Comparison of ENCODE assay signal across 8 mouse cellular contexts in the genomic region with DNA sequence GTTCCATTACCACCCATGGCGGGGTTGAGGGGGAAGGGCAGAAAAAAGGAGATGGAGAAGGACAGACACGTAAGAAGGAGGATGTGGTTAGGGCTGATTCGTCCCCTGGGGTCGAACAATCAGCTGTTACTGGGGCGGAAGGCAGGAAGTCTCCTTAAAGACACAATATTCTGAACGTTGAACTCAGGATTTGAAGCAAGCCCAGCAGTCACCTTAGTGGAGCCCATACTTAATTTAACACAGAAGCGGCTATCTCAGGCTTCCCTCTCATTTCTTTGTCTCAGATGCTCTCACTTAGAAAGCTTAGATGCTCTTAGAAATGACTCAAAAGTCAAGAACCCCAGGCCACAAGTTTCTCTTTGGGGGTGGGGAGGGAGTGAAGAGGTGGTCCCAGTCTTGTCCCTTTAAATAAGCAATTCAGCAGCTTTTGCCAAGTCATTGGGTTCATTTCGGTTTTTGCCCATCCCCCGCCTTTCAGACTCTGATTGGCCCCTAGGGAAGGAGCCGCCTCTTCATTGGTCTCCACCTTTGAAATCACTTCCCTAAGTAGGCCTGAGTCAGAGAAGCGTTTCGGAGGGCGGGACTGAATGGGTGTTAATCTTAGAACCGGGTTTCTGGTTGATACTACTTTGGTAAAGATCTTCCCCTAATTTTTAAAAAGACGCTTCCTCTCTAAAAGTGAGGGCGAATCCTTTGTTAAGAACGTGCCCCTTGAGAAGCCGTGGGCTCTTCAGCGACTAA. TPM values are rescaled to one million over a fixed set of nuclear protein-coding genes. Genes with fewer than 3 reads are reported as not detected.
DNase-seq lines count a peak whose midpoint lies in the region; ATAC-seq and TF ChIP-seq lines count a peak whose summit lies in the region.

No protein-coding gene starts in this region.

- no peak for TF ChIP-seq CTCF in C2C12 (IDR thresholded peaks at IDR 0.05; ENCODE audit: control insufficient read depth, insufficient read depth, insufficient read length)
- TF ChIP-seq CTCF in embryonic fibroblast, embryonic 13.5 days (IDR thresholded peaks at IDR 0.05; ENCODE audit: borderline replicate concordance, insufficient read depth, low read length), result no peak
- TF ChIP-seq CTCF in midbrain, postnatal 0 days (IDR thresholded peaks at IDR 0.05), result no peak

- H3K79me3 ChIP-seq in C2C12 (ENCODE audit: low read depth), result peaks cover 25% of the 10 kb centered on the region

- peaks cover 22% of the 10 kb centered on the region for H3K4me1 ChIP-seq in embryonic fibroblast, embryonic 13.5 days (ENCODE audit: control insufficient read depth, insufficient read depth, low read length)
- peaks cover 18% of the 10 kb centered on the region for H3K4me1 ChIP-seq in heart, embryonic 11.5 days (ENCODE audit: control insufficient read depth, insufficient read depth, low read length)
- H3K4me1 ChIP-seq in kidney, embryonic 15.5 days, result peaks cover 38% of the 10 kb centered on the region
- H3K4me1 ChIP-seq in limb, embryonic 15.5 days, result peaks cover 39% of the 10 kb centered on the region
- peaks cover 12% of the 10 kb centered on the region; the same call in 1 of the 2 replicates for H3K4me1 ChIP-seq in midbrain, postnatal 0 days (ENCODE audit: insufficient read depth, low read length)

- DNase-seq in brain, adult 2 months (ENCODE audit: low read depth, low spot score), result peak; percentile 98
- peak; percentile 95 for DNase-seq in midbrain, postnatal 0 days (ENCODE audit: low spot score)
- DNase-seq in spleen, postnatal 10 days (ENCODE audit: low spot score in 2 of 2), result peak; percentile 77 to 91

- peak; percentile 65 for TF ChIP-seq POLR2A in embryonic fibroblast, embryonic 13.5 days (IDR thresholded peaks at IDR 0.05; ENCODE audit: low read depth, low read length)

- peaks cover 37% of the 10 kb centered on the region for H3K79me2 ChIP-seq in C2C12 (ENCODE audit: control insufficient read depth, insufficient read depth)

- H3ac ChIP-seq in C2C12 (ENCODE audit: control insufficient read depth, insufficient read length, low read depth), result peak overlapping the region; percentile 82

- H3K9me3 ChIP-seq in heart, embryonic 11.5 days (replicated peaks; ENCODE audit: control insufficient read depth, low read length), result no peaks in the 10 kb centered on the region
- H3K9me3 ChIP-seq in kidney, embryonic 15.5 days (replicated peaks), result no peaks in the 10 kb centered on the region
- H3K9me3 ChIP-seq in limb, embryonic 15.5 days, result no peaks in the 10 kb centered on the region
- no peaks in the 10 kb centered on the region for H3K9me3 ChIP-seq in midbrain, postnatal 0 days (ENCODE audit: low read length)

- peaks cover 21% of the 10 kb centered on the region for H3K36me3 ChIP-seq in C2C12 (ENCODE audit: control insufficient read depth, insufficient read depth)
- 0 out of 2 replicates have a peak, but pooled peaks cover under 1% of the 10 kb centered on the region for H3K36me3 ChIP-seq in heart, embryonic 11.5 days (ENCODE audit: control insufficient read depth, insufficient read depth, low read length)
- H3K36me3 ChIP-seq in kidney, embryonic 15.5 days, result peaks cover 10% of the 10 kb centered on the region
- peaks cover 9% of the 10 kb centered on the region for H3K36me3 ChIP-seq in limb, embryonic 15.5 days
- H3K36me3 ChIP-seq in midbrain, postnatal 0 days (ENCODE audit: insufficient read depth, low read length), result peaks cover 10% of the 10 kb centered on the region

- H3K4me2 ChIP-seq in heart, embryonic 11.5 days, result peak overlapping the region; percentile 81
- H3K4me2 ChIP-seq in kidney, embryonic 15.5 days, result peak overlapping the region; percentile 87
- peak overlapping the region; percentile 70 for H3K4me2 ChIP-seq in limb, embryonic 15.5 days
- peak overlapping the region; percentile 73 for H3K4me2 ChIP-seq in midbrain, postnatal 0 days (ENCODE audit: low read depth, low read length, poor library complexity, severe bottlenecking)

- peak overlapping the region; percentile 69 for H3K4me3 ChIP-seq in C2C12 (ENCODE audit: insufficient read depth, poor library complexity, severe bottlenecking)
- peak overlapping the region; percentile 57 for H3K4me3 ChIP-seq in embryonic fibroblast, embryonic 13.5 days (ENCODE audit: insufficient read depth, low read length)
- H3K4me3 ChIP-seq in heart, embryonic 11.5 days (ENCODE audit: low read depth, low read length), result peak overlapping the region; percentile 92
- peak overlapping the region; percentile 82 for H3K4me3 ChIP-seq in kidney, embryonic 15.5 days (replicated peaks)
- peak overlapping the region; percentile 81 for H3K4me3 ChIP-seq in limb, embryonic 15.5 days
- peak overlapping the region; percentile 86 for H3K4me3 ChIP-seq in midbrain, postnatal 0 days (ENCODE audit: low read depth, low read length)

- peak; percentile 40; the same call in 1 of the 2 replicates for ATAC-seq in heart, embryonic 11.5 days (replicated peaks; ENCODE audit: insufficient number of reproducible peaks, low FRiP score, low TSS enrichment)
- peak; percentile 61 for ATAC-seq in kidney, embryonic 15.5 days (replicated peaks; ENCODE audit: low FRiP score)
- ATAC-seq in limb, embryonic 15.5 days (ENCODE audit: insufficient number of reproducible peaks, low FRiP score, low TSS enrichment, low read depth), result no peak
- ATAC-seq in midbrain, postnatal 0 days (ENCODE audit: low FRiP score), result no peak

- WGBS in heart, embryonic 11.5 days (ENCODE audit: insufficient replicate concordance), result 3% methylated on average over 19 of the region's 19 CpGs
- 3% methylated on average over 19 of the region's 19 CpGs for WGBS in kidney, embryonic 15.5 days
- 3% methylated on average over 19 of the region's 19 CpGs for WGBS in limb, embryonic 15.5 days
- WGBS in midbrain, postnatal 0 days, result 3% methylated on average over 19 of the region's 19 CpGs

- H3K9ac ChIP-seq in heart, embryonic 11.5 days (ENCODE audit: low read depth, low read length), result peak overlapping the region; percentile 70
- H3K9ac ChIP-seq in kidney, embryonic 15.5 days, result peak overlapping the region; percentile 47
- H3K9ac ChIP-seq in limb, embryonic 15.5 days, result peak overlapping the region; percentile 40
- no peak overlapping the region; the same call in 1 of the 2 replicates for H3K9ac ChIP-seq in midbrain, postnatal 0 days (replicated peaks; ENCODE audit: low read length, poor library complexity, severe bottlenecking)

- H3K27ac ChIP-seq in embryonic fibroblast, embryonic 13.5 days (ENCODE audit: insufficient read depth, low read length), result peak overlapping the region; percentile 100
- peak overlapping the region; percentile 97 for H3K27ac ChIP-seq in heart, embryonic 11.5 days (ENCODE audit: low read depth, low read length)
- peak overlapping the region; percentile 98 for H3K27ac ChIP-seq in kidney, embryonic 15.5 days
- peak overlapping the region; percentile 97 for H3K27ac ChIP-seq in limb, embryonic 15.5 days
- peak overlapping the region; percentile 73 for H3K27ac ChIP-seq in midbrain, postnatal 0 days (ENCODE audit: low read depth, low read length)

- no peaks in the 10 kb centered on the region for H3K27me3 ChIP-seq in C2C12 (ENCODE audit: control insufficient read depth, insufficient read depth, insufficient read length)
- no peaks in the 10 kb centered on the region for H3K27me3 ChIP-seq in heart, embryonic 11.5 days (ENCODE audit: control insufficient read depth, insufficient read depth, low read length)
- no peaks in the 10 kb centered on the region for H3K27me3 ChIP-seq in kidney, embryonic 15.5 days
- no peaks in the 10 kb centered on the region for H3K27me3 ChIP-seq in limb, embryonic 15.5 days
- H3K27me3 ChIP-seq in midbrain, postnatal 0 days (ENCODE audit: insufficient read depth, low read length), result no peaks in the 10 kb centered on the region

RNA-seq across cellular contexts. Expression of gene Tlcd2, which starts 1.2 kb away (rescaled TPM):
- polyA plus RNA-seq in C2C12 (2012; fragmentation: generic; extraction: Trizol), result 1.5 TPM
- polyA plus RNA-seq in embryonic fibroblast, embryonic 13.5 days (2011; ENCODE audit: insufficient read length, low read depth, missing spikeins), result 11.2 and 11.4 TPM in 2 replicates
- polyA plus RNA-seq in heart, embryonic 11.5 days (2014; fragmentation: Nextera tagmentation; extraction: Ambion mirVana), result 14.4 and 16.1 TPM in 2 replicates
- polyA plus RNA-seq in kidney, embryonic 15.5 days (2015; fragmentation: Nextera tagmentation; extraction: Ambion mirVana), result 22.6 and 24.5 TPM in 2 replicates
- polyA plus RNA-seq in limb, embryonic 15.5 days (2015; fragmentation: Nextera tagmentation; extraction: Ambion mirVana), result 28.2 and 30.8 TPM in 2 replicates
- 0.66 and 0.76 TPM in 2 replicates for total RNA-seq in midbrain, postnatal 0 days (2014; rRNA removed)
- polyA plus RNA-seq in midbrain, postnatal 0 days (2015; fragmentation: Nextera tagmentation; extraction: Ambion mirVana), result 1.6 and 1.9 TPM in 2 replicates

RNA-seq across cellular contexts. Expression of gene Wdr81, which starts 5.8 kb away (rescaled TPM):
- polyA plus RNA-seq in C2C12 (2012; fragmentation: generic; extraction: Trizol), result 21.6 TPM
- 9.5 and 17.3 TPM in 2 replicates for polyA plus RNA-seq in embryonic fibroblast, embryonic 13.5 days (2011; ENCODE audit: insufficient read length, low read depth, missing spikeins)
- polyA plus RNA-seq in heart, embryonic 11.5 days (2014; fragmentation: Nextera tagmentation; extraction: Ambion mirVana), result 3.6 and 4.0 TPM in 2 replicates
- polyA plus RNA-seq in kidney, embryonic 15.5 days (2015; fragmentation: Nextera tagmentation; extraction: Ambion mirVana), result 5.0 and 6.2 TPM in 2 replicates
- polyA plus RNA-seq in limb, embryonic 15.5 days (2015; fragmentation: Nextera tagmentation; extraction: Ambion mirVana), result 5.8 and 6.5 TPM in 2 replicates
- total RNA-seq in midbrain, postnatal 0 days (2014; rRNA removed), result 17.4 and 29.7 TPM in 2 replicates
- 4.5 and 4.8 TPM in 2 replicates for polyA plus RNA-seq in midbrain, postnatal 0 days (2015; fragmentation: Nextera tagmentation; extraction: Ambion mirVana)

RNA-seq across cellular contexts. Expression of gene Serpinf2, which starts 20.9 kb away (rescaled TPM):
- 0.07 TPM for polyA plus RNA-seq in C2C12 (2012; fragmentation: generic; extraction: Trizol)
- polyA plus RNA-seq in embryonic fibroblast, embryonic 13.5 days (2011; ENCODE audit: insufficient read length, low read depth, missing spikeins), result not detected in 2 replicates
- polyA plus RNA-seq in heart, embryonic 11.5 days (2014; fragmentation: Nextera tagmentation; extraction: Ambion mirVana), result 2.4 and 5.4 TPM in 2 replicates
- polyA plus RNA-seq in kidney, embryonic 15.5 days (2015; fragmentation: Nextera tagmentation; extraction: Ambion mirVana), result 35.4 and 47.2 TPM in 2 replicates
- polyA plus RNA-seq in limb, embryonic 15.5 days (2015; fragmentation: Nextera tagmentation; extraction: Ambion mirVana), result 0.12 and 1.6 TPM in 2 replicates
- not detected in 2 replicates for total RNA-seq in midbrain, postnatal 0 days (2014; rRNA removed)
- 0.11 TPM in 1 of 2 replicates, not detected in the other for polyA plus RNA-seq in midbrain, postnatal 0 days (2015; fragmentation: Nextera tagmentation; extraction: Ambion mirVana)

RNA-seq across cellular contexts. Expression of gene Prpf8, which starts 26.3 kb away (rescaled TPM):
- polyA plus RNA-seq in C2C12 (2012; fragmentation: generic; extraction: Trizol), result 104 TPM
- 127 and 132 TPM in 2 replicates for polyA plus RNA-seq in embryonic fibroblast, embryonic 13.5 days (2011; ENCODE audit: insufficient read length, low read depth, missing spikeins)
- polyA plus RNA-seq in heart, embryonic 11.5 days (2014; fragmentation: Nextera tagmentation; extraction: Ambion mirVana), result 56.1 and 62.1 TPM in 2 replicates
- polyA plus RNA-seq in kidney, embryonic 15.5 days (2015; fragmentation: Nextera tagmentation; extraction: Ambion mirVana), result 54.6 and 61.7 TPM in 2 replicates
- polyA plus RNA-seq in limb, embryonic 15.5 days (2015; fragmentation: Nextera tagmentation; extraction: Ambion mirVana), result 44.4 and 49.5 TPM in 2 replicates
- total RNA-seq in midbrain, postnatal 0 days (2014; rRNA removed), result 121 and 129 TPM in 2 replicates
- polyA plus RNA-seq in midbrain, postnatal 0 days (2015; fragmentation: Nextera tagmentation; extraction: Ambion mirVana), result 25.7 and 27.6 TPM in 2 replicates

RNA-seq across cellular contexts. Expression of gene Serpinf1, which starts 37.8 kb away (rescaled TPM):
- polyA plus RNA-seq in C2C12 (2012; fragmentation: generic; extraction: Trizol), result 1,152 TPM
- 1,069 and 1,358 TPM in 2 replicates for polyA plus RNA-seq in embryonic fibroblast, embryonic 13.5 days (2011; ENCODE audit: insufficient read length, low read depth, missing spikeins)
- 50.9 and 55.1 TPM in 2 replicates for polyA plus RNA-seq in heart, embryonic 11.5 days (2014; fragmentation: Nextera tagmentation; extraction: Ambion mirVana)
- 129 and 140 TPM in 2 replicates for polyA plus RNA-seq in kidney, embryonic 15.5 days (2015; fragmentation: Nextera tagmentation; extraction: Ambion mirVana)
- 296 and 333 TPM in 2 replicates for polyA plus RNA-seq in limb, embryonic 15.5 days (2015; fragmentation: Nextera tagmentation; extraction: Ambion mirVana)
- 50.6 and 92.0 TPM in 2 replicates for total RNA-seq in midbrain, postnatal 0 days (2014; rRNA removed)
- 34.3 and 44.6 TPM in 2 replicates for polyA plus RNA-seq in midbrain, postnatal 0 days (2015; fragmentation: Nextera tagmentation; extraction: Ambion mirVana)

Comparison
In these comparisons a context has a peak if more than half of its experiments do, and no peak if none do; other contexts are left out.
1. ATAC-seq: peak in heart, embryonic 11.5 days (single experiment) and kidney, embryonic 15.5 days (single experiment); none in limb, embryonic 15.5 days (single experiment) and midbrain, postnatal 0 days (single experiment).
2. Peak in every context shown above with its lines, with median percentiles within 50 percentile points of each other: H3K4me3 ChIP-seq, DNase-seq, H3K27ac ChIP-seq and H3K4me2 ChIP-seq.